Mouse (Mus musculus) neural tube, embryonic 15.5 days (tissue): ENCODE data around the gene Notch3. TPM values are rescaled to one million over a fixed set of nuclear protein-coding genes. Genes with fewer than 3 reads are reported as not detected.

ENCODE experiments used
- ATAC-seq: fragments of 200-750 bp; cut with Nextera tagmentation; 2 replicates; pipeline ENCODE4 v1.8.0; 2017; ENCODE audit warnings: mild to moderate bottlenecking, moderate TSS enrichment, moderate library complexity; ENCODE audit not compliant: low FRiP score
- H3K27ac ChIP-seq: fragments of 300-500 bp; sonication (generic); replicated peaks from 2 replicates; pipeline ENCODE4 v1.5.1; 2015; ENCODE audit warnings: mild to moderate bottlenecking, inconsistent platforms
- H3K27me3 ChIP-seq: fragments of 300-500 bp; sonication (generic); replicated peaks from 2 replicates; pipeline ENCODE4 v1.6.1; 2015; ENCODE audit warnings: inconsistent platforms
- H3K36me3 ChIP-seq: fragments of 300-500 bp; sonication (generic); 2 replicates; pipeline ENCODE4 v1.6.1; 2015; ENCODE audit warnings: inconsistent platforms
- H3K4me1 ChIP-seq: fragments of 300-500 bp; sonication (generic); 2 replicates; pipeline ENCODE4 v1.6.1; 2015; ENCODE audit warnings: inconsistent platforms
- H3K4me2 ChIP-seq: fragments of 300-500 bp; sonication (generic); 2 replicates; pipeline ENCODE4 v1.6.1; 2015; ENCODE audit warnings: inconsistent platforms, mild to moderate bottlenecking, moderate library complexity
- H3K4me3 ChIP-seq: fragments of 300-500 bp; sonication (generic); replicated peaks from 2 replicates; pipeline ENCODE4 v1.5.1; 2015; ENCODE audit warnings: mild to moderate bottlenecking, inconsistent platforms
- H3K9ac ChIP-seq: fragments of 300-500 bp; sonication (generic); replicated peaks from 2 replicates; pipeline ENCODE4 v1.6.1; 2015; ENCODE audit warnings: mild to moderate bottlenecking, inconsistent platforms
- H3K9me3 ChIP-seq: fragments of 300-500 bp; sonication (generic); replicated peaks from 2 replicates; pipeline ENCODE4 v1.6.1; 2016; ENCODE audit warnings: inconsistent platforms
- WGBS: fragments of 180-500 bp; shearing (Covaris S2); methylation state at CpG from one replicate; pipeline ENCODE4 v1.1.7; 2015; ENCODE audit warnings: mixed read lengths; 5-methylcytosine and 5-hydroxymethylcytosine counted together
- polyA plus RNA-seq: library from polyadenylated mRNA; unstranded; fragments of >200 nt; fragmentation: Nextera tagmentation; extraction: Ambion mirVana; gene quantifications from 2 replicates; pipeline ENCODE4 v1.2.1, GENCODE M21; 2015

The Notch3 gene
- polyA plus RNA-seq, 1 experiment from 2014 or later = 6.1 TPM

- H3K9me3 ChIP-seq = no peaks in the 10 kb centered on the region
- ATAC-seq = no peak
- H3K9ac ChIP-seq = no peak overlapping the region
- H3K36me3 ChIP-seq = peaks cover 31% of the 10 kb centered on the region
- H3K27ac ChIP-seq = no peak overlapping the region
- H3K4me2 ChIP-seq = no peak overlapping the region
- peaks cover 15% of the 10 kb centered on the region for H3K4me1 ChIP-seq
- no peak overlapping the region for H3K4me3 ChIP-seq
- H3K27me3 ChIP-seq = peaks cover 13% of the 10 kb centered on the region; the same call in 1 of the 2 replicates
- 83% methylated on average over 5 of the region's 5 CpGs for WGBS
Measured at GRCm38 (mm10) chr17:32193010-32193409, 26.4 kb upstream of the Notch3 start.

DNA sequence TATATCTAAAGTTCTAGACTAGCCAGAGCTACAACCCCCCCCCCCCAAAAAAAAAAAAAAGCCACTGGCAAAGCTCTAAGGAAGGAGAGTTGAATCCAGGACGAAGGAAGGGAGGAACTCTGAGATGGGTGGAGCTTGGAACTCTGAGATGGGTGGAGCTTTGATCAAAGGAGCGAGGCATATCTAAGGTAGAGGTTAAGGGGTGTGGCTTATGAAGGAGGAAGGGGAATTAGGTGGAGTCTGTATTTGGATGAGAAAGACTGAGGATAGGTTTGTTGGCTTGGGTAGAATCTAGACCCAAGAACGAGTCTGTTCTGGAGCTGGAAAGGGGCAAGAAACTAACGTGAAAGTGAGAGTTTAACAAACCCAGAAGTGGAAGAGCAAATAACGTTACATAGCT lies 23.2 kb upstream of the Notch3 start:
- Histone ChIP-seq H3K36me3 (0 out of 2 replicates have a peak, but pooled peaks cover 5% of the 10 kb centered on the region), H3K4me1 (peaks cover 15% of the 10 kb centered on the region), H3K9ac (no peak overlapping the region), H3K27ac (no peak overlapping the region), H3K9me3 (no peaks in the 10 kb centered on the region), H3K4me3 (0 out of 2 replicates have a peak overlapping the region, but pooled peaks have one; percentile 37), H3K4me2 (peak overlapping the region; percentile 69), H3K27me3 (peaks cover 13% of the 10 kb centered on the region; the same call in 1 of the 2 replicates)
- ATAC-seq = no peak
- WGBS = 16% methylated on average over 5 of the region's 5 CpGs

- Histone ChIP-seq H3K36me3 (0 out of 2 replicates have a peak, but pooled peaks cover 3% of the 10 kb centered on the region), H3K9me3 (no peaks in the 10 kb centered on the region), H3K4me1 (peaks cover 15% of the 10 kb centered on the region), H3K4me2 (peak within 1 kb of the TSS; percentile 69), H3K4me3 (peak within 1 kb of the TSS; percentile 37), H3K27me3 (peaks cover 13% of the 10 kb centered on the region; the same call in 1 of the 2 replicates), H3K9ac (peak within 1 kb of the TSS; percentile 26), H3K27ac (no peak within 1 kb of the TSS)
- 7% methylated on average over 42 of the region's 42 CpGs for WGBS
- peak; percentile 74 for ATAC-seq
Measured at GRCm38 (mm10) chr17:32188863-32189636, 22.4 kb upstream of the Notch3 start, which contains the start of gene Ephx3. Gene Ephx3, minus strand, starts transcription at chr17:32189549.

- no peaks in the 10 kb centered on the region for H3K9me3 ChIP-seq
- H3K27ac ChIP-seq = no peak overlapping the region
- 32% methylated on average over 8 of the region's 8 CpGs for WGBS
- ATAC-seq = no peak
- no peak overlapping the region for H3K4me2 ChIP-seq
- no peak overlapping the region for H3K4me3 ChIP-seq
- no peak overlapping the region for H3K9ac ChIP-seq
- H3K27me3 ChIP-seq = no peaks in the 10 kb centered on the region
- H3K36me3 ChIP-seq = no peaks in the 10 kb centered on the region
- H3K4me1 ChIP-seq = peaks cover 15% of the 10 kb centered on the region
Measured at GRCm38 (mm10) chr17:32183017-32183416, 16.4 kb upstream of the Notch3 start.

DNA sequence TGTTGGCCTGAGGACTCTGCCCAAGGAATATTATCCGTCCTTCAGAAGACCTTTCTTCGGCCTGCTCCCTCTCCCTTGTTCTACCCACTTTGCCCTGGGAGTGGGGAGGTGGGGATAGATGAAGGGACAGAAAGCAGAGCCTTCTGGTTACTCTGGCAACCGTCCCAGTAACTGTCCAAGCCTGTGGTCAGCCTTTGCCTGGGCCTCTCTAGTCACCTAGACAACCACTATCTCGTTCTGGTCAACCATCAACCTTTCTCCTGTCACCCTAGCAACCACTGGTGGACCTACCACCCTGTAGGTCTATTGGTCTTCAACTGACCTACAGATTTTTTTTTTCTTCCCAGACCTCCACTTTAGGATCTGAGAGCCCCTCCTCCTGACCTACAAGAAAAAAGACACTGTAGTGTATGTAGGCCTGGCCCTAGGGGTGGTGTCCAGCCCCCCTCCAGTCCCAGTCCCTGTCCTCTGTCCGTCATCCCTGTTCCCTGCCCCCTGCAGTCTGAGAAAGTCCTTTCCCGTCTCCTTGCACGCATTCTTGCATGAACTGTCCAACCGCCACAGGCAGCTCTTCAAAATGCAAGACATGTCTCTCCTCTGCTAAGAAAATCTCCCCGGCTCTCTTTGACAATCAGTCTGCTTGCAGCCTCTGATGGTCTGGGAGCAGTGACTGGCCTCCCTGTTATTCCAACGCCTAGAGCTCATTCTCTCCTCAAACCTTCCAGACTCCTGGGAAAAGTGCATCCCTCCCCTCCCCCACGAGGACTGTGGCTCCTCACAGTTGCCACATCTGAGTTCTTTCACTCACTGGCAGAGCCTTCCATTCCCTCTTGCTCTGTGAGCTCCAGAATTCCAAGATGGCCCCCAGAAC lies 13.2 kb upstream of the Notch3 start:
- ATAC-seq = peak; percentile 67
- H3K27ac ChIP-seq = peak overlapping the region; percentile 78
- no peak overlapping the region for H3K9ac ChIP-seq
- no peaks in the 10 kb centered on the region for H3K27me3 ChIP-seq
- 15% methylated on average over 11 of the region's 11 CpGs for WGBS
- no peaks in the 10 kb centered on the region for H3K9me3 ChIP-seq
- H3K4me3 ChIP-seq = no peak overlapping the region
- 0 out of 2 replicates have a peak overlapping the region, but pooled peaks have one; percentile 9 for H3K4me2 ChIP-seq
- no peaks in the 10 kb centered on the region for H3K36me3 ChIP-seq
- H3K4me1 ChIP-seq = peaks cover 15% of the 10 kb centered on the region

DNA sequence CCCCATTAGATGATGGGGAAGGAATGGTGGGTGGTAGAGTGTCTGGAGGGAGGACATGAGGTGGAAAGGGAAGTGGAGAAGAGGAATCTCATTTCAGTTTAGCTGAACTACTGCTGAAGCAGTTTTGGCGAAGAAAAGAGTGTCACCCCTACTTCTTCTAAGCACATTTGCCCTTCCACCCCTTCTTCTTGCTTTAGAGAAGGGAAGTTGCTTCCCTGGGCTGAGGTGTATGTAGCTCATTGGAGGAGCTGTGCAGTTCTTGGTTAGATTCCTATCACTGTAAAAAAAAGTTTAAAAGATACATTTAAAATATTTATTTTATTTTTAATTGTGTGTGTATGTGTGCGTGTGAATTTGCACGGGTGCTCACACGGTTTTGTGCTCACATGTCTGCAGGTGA lies 10.3 kb upstream of the Notch3 start:
- H3K4me3 ChIP-seq = no peak overlapping the region
- peaks cover 15% of the 10 kb centered on the region for H3K4me1 ChIP-seq
- H3K36me3 ChIP-seq = no peaks in the 10 kb centered on the region
- no peak overlapping the region for H3K9ac ChIP-seq
- H3K27ac ChIP-seq = no peak overlapping the region
- H3K9me3 ChIP-seq = no peaks in the 10 kb centered on the region
- H3K27me3 ChIP-seq = no peaks in the 10 kb centered on the region
- 95% methylated on average over 4 of the region's 4 CpGs for WGBS
- ATAC-seq = no peak
- no peak overlapping the region for H3K4me2 ChIP-seq

GRCm38 (mm10) chr17:32173166-32173565 lies 6.5 kb upstream of the Notch3 start:
- no peak overlapping the region for H3K4me2 ChIP-seq
- 87% methylated on average over 7 of the region's 7 CpGs for WGBS
- no peak for ATAC-seq
- no peaks in the 10 kb centered on the region for H3K4me1 ChIP-seq
- H3K4me3 ChIP-seq = no peak overlapping the region
- no peak overlapping the region for H3K9ac ChIP-seq
- H3K9me3 ChIP-seq = no peaks in the 10 kb centered on the region
- H3K36me3 ChIP-seq = no peaks in the 10 kb centered on the region
- H3K27me3 ChIP-seq = no peaks in the 10 kb centered on the region
- H3K27ac ChIP-seq = no peak overlapping the region

DNA sequence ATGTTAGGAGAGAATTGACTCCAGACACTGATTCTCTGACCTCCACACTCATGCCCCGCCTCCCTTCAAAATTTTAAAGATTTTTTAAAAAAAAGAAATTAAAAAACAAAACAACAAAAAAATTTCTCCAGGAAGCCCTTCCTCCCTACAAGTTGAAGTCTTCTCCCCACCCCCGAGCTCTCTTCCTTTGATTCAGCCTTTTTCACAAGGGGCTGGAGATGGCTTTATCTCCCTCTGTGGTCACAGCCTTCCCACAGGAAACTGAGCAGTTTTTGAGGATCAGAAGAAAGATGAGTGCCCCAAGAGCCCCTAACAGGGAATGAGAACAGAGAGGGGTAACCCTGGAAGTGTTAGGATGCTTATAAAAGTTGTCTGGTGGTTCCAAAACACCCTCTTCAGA lies 5.8 kb upstream of the Notch3 start:
- Histone ChIP-seq H3K9me3 (no peaks in the 10 kb centered on the region), H3K4me3 (no peak overlapping the region), H3K27ac (no peak overlapping the region), H3K4me2 (no peak overlapping the region), H3K9ac (no peak overlapping the region), H3K36me3 (no peaks in the 10 kb centered on the region), H3K27me3 (no peaks in the 10 kb centered on the region), H3K4me1 (no peaks in the 10 kb centered on the region)
- no peak for ATAC-seq
- WGBS = 93% methylated on average over 2 of the region's 2 CpGs

DNA sequence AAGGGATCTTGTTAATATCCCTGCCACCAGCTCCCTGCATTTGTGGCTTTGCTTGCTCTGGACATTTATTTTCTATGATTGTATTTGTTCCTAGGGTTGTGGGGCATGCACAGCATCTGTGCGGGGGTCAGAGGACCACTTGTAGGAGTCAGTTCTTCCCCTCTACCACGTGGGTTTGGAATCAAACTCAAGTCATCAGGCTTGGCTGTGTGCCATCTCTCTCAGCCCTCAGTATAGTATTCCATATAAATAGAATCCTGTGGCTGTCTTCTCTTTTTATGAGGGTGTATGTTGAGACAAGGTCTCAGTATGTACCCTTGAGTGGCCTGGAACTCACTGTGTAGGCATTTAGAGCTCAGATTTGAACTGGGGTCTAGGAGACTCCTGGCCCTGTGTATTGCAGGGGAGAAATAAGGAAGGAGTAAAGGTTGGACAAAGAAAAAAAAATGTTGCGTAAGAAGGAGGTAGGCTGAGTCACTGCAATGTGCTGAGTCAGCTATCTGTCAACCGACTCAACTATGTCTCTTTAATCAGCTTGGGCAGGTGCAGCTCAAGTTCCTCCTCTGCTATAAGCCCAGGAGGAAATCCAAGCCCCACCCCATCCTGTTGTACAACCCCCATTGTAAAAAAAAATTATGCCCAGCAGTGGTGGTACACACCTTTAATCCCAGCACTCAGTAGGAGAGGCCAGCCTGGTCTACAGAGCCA lies 3.0 kb upstream of the Notch3 start:
- H3K27me3 ChIP-seq = no peaks in the 10 kb centered on the region
- H3K4me1 ChIP-seq = peaks cover 21% of the 10 kb centered on the region
- H3K36me3 ChIP-seq = no peaks in the 10 kb centered on the region
- no peak overlapping the region for H3K4me2 ChIP-seq
- H3K4me3 ChIP-seq = no peak overlapping the region
- H3K9me3 ChIP-seq = no peaks in the 10 kb centered on the region
- 83% methylated on average over 4 of the region's 4 CpGs for WGBS
- no peak overlapping the region for H3K27ac ChIP-seq
- no peak overlapping the region for H3K9ac ChIP-seq
- ATAC-seq = no peak

DNA sequence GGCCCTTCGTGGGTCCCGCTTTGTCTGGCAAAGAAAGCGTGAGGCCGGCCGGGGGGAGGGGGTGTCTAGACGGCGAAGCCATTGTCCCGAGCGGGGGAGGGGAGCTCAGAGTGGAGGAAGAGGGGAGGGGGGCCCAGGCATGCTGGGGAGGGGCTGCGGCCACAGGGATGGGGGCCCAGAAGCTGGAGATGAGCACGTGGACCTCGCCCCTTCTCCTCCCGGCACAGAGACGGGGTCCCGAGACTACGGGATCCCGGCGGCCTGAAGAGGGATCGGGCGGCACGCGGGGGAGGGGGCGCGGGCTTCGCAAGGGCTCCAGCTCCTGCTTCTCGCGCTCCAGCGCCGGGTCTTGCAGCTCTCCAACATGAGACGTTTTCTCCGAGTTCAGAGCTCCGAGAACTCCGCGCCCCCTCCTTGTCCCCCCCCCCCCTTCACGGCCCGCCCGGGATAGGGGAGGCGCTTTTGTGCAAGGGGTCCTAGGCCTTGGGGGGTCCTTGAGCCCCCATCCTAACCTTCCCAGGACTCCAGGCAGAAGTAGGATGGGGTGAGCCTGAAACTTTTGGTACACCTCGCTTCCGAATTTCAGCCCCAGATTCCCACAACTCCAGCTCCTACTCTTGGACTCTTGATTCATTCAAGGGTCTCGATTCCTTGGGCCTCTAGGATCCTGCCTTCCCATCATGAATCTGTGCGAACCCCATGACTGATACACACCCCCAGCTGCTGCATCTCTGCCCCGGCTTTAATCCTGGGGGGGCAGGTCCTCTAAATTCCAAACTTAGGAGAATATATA lies 653 bp downstream of the Notch3 start:
- H3K9me3 ChIP-seq = no peaks in the 10 kb centered on the region
- peak overlapping the region; percentile 80 for H3K27ac ChIP-seq
- under 1% methylated on average over 43 of the region's 43 CpGs for WGBS
- H3K9ac ChIP-seq = peak overlapping the region; percentile 64
- no peaks in the 10 kb centered on the region for H3K36me3 ChIP-seq
- ATAC-seq = peak; percentile 62
- H3K4me3 ChIP-seq = peak overlapping the region; percentile 54
- H3K4me2 ChIP-seq = peak overlapping the region; percentile 94
- H3K4me1 ChIP-seq = peaks cover 40% of the 10 kb centered on the region
- no peaks in the 10 kb centered on the region for H3K27me3 ChIP-seq
